Mouse (Mus musculus) left cerebral cortex, postnatal 10 days (tissue): ENCODE measurements around the gene Sik1. TPM values are rescaled to one million over a fixed set of nuclear protein-coding genes. Genes with fewer than 3 reads are reported as not detected.
A peak's percentile ranks its signal among the peaks of the same experiment; 100 is the strongest.

ENCODE experiments used
- DNase-seq, 2 experiments: peaks; one replicate each; pipeline ENCODE4 v3.0.0; 2021 to 2022; ENCODE audit warnings: low spot score in 2 of 2, mixed read lengths in 1 of 2; ENCODE audit errors: extremely low spot score in 1 of 2
- intact Hi-C: fragments of 180-260 bp; cut with DNase I; formaldehyde crosslinking; loops from one replicate; pipeline ENCODE4 v1.15.1; 2025
- total RNA-seq, 2 experiments: library from RNA; stranded (reverse); gene quantifications; 2 replicates each; pipeline ENCODE4 v1.2.3; 2021

Sik1 gene
- total RNA-seq, 2 experiments from 2014 or later: 22.2 to 22.8 TPM

DNA sequence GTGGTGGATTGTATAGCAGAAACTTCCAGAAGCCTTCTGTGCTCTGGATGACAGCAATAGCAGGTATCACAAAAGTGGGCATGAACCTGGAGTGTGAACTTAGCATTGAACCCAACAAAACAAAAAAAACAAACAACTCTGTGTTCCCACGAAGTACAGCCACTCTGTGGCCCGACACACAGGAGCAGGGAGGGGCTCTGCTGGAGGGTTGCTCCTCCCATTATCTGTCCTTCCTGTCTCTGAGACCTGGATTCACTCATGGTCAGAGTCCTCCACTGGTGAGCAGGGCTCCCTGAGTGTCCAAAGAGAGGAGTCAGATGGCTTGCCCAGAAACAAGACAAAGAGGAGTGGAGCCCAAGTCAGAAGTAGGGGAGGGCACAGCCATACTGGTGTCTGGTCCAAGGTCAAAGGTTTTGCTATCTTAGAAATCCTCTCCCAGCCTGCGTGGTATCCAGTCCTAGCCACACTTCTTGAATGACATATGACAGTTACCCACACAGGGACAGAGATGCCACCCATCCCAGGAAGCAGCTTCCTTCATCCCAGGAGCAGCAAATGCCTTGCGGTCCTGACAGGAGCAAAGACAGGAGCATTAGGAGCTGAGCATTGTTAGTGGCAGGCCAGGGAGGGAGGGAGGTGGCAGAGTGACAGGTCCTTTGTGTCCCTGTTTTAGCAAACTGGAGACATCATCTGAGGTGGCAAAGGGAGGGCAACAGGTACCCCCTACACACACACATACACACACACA is 35.3 kb downstream of the Sik1 start:
- intact Hi-C loops: no loop called here
- no peak for DNase-seq

DNA sequence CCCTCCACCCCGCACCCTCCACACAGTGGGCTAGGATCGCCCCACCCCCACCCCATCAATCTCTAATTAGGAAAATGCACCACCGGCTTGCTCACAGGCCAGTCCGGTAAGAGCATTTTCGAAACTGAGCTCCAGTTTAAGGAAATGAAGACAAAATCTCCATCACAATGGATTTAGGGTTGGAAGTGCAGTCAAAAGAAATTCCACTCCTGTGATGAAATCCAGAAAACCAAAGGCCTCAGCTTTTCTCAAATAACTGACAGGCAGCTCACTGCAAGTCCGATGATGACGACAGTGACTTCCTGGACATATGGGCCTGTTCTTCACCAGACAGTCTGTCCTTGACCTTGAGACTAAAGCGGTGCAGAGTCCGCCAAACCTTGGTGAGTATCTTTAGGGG is 36.2 kb downstream of the Sik1 start:
- no peak for DNase-seq
- intact Hi-C loops: no loop called here

DNA sequence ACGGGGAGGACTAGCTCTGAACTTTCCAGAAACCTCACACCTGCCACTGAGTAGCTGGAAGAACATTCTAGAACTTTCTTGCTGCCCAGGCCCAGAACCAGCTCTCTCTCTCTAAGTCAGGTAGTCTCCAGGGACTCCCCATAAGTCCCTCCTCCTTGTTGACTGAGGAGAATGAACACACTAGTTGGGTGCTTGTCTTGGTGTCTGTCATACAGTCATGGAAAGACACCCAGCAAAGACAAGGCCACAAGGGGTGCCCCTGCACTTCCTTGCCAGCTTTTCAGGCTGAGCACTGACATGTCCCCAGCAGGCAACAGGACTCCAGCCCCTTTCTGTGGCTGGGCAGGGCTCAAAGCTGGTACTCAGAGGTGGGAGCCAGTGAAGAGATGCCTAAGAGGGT is 37.8 kb downstream of the Sik1 start:
- DNase-seq: no peak
- intact Hi-C loops: no loop called here

DNA sequence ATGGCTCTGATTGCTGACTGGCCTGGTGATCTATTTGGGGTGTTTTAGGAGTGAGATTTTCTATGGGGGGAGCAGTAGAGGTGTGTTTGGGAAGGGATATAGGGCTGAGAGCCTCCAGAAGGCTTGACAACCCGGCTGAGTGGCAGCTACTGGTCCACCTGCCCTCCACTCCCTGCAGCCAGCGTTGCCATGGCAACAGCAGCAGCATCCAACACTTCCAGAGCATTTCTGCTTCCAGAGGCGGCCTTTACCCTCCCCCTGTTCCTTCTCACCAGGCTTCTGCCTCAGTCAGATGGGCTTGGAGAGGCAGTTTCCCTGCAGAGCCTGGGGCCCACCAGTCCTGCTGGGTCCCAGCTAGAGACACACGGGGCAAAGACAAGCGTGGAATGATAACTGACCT is 38.4 kb downstream of the Sik1 start:
- intact Hi-C loops: no loop called here
- peak in 1 of 2 experiments; percentile 59 for DNase-seq

DNA sequence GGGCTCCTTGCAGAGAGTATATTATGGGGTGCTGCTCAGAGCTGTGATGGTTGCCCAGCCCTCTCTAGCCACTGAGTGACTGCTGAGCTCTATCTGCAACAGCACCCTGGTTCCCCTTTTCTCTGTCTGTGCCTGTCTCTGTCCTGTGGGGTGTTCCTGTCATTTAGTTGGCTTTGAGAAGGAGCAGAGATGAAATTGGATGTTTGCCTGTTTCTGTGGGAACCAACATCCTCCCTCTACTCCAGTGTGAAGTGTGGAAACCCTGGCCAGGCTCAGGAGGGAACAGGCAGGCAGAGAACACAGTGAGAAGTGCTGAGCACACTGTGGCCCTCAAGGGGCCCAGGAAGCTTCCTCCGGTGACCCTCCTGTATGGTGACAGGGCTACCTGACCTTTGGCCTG is 40.8 kb downstream of the Sik1 start:
- DNase-seq: peak; percentile 45 to 55
- intact Hi-C loops: no loop called here

DNA sequence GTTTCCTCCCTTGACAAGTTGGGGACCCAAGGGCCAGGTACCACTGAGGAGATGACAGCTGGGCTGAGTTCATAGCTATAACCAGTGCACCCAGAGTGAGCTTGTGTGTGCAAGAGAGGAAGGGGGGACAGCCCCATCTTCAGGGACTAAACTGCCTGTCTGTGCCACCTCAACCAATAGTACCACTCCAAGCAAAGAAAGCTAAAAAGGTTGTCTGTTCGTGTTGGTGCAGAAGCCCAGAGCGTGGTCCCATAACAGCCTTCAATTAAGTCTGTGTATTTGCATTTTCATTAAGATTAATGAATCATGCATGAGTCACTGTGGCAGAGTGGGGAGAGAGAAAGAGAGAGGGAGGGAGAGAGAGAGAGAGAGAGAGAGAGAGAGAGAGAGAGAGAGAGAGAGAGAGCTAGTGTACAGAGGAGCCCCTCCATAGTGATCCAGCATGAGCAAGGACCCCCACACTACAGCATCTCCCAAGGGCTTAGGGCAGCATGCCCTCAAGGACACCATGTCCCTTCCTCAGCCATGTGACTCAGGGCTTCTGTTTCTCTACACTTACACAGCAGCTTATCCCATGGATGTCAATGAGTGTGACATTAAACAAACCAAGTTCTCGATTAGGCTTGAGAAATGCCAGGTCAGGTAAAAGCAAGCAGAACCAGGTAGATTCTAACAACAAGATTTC is 41.5 kb downstream of the Sik1 start:
- intact Hi-C loops: no loop called here

DNA sequence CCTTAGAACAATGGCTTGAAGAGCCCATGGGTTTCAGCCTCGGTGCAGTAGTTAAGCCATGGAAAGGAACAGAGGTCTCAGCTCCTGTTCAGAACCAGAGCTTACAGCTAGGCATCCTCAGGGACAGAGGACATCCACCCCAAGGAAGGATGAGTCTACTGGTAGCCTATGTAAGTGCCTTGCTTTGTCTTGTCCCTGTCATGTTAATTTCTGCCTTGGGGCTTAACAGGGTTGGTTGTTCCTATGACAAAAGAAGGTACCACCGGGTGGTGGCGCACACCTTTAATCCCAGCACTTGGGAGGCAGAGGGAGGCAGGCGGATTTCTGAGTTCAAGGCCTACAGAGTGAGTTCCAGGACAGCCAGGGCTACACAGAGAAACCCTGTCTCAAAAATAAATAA is 44.3 kb downstream of the Sik1 start:
- no peak for DNase-seq
- intact Hi-C loops: no loop called here

More for the DNA sequence above, 41.5 kb downstream of the Sik1 start:
- DNase-seq: no peak

DNA sequence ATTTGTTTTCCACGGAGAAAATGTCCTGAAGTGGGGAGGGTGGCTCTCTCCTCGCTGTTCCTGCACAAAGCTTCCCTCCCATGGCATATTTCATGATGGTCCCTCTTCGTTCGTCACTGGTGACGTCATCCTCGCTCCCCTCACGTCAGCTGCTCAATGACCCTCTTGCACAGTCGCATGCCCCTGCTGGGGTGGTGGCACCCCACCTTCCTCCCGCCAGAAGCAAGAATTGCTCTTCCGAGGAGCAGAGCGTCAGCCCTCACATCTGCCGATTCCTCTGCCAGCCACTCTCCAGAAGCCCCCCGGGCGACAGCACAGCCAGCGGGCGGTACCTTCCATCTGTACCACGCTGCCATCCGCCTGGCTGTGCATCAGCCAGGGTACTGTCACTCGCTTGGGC is 45.7 kb downstream of the Sik1 start:
- intact Hi-C loops: no loop called here
- DNase-seq: peak in 1 of 2 experiments; percentile 41

DNA sequence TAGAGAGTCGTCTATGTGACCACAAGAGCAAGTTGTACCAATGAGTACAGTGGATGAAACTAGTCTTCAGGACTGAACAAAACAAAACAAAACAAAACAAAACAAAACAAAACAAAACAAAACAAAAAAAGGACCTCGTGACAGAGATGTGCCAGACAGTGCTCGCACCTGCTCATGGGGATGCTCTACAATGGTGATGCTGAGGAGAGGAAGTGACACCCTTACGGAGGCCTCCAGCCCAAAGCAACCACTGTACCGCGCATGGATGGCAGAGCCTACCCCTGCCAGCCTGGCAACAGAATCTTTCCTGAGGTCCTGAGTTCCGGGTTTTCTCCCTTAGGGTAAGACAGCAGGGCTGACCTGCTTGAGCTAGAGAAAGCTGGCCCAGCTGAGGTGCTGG is 46.5 kb downstream of the Sik1 start:
- DNase-seq: no peak
- intact Hi-C loops: no loop called here

DNA sequence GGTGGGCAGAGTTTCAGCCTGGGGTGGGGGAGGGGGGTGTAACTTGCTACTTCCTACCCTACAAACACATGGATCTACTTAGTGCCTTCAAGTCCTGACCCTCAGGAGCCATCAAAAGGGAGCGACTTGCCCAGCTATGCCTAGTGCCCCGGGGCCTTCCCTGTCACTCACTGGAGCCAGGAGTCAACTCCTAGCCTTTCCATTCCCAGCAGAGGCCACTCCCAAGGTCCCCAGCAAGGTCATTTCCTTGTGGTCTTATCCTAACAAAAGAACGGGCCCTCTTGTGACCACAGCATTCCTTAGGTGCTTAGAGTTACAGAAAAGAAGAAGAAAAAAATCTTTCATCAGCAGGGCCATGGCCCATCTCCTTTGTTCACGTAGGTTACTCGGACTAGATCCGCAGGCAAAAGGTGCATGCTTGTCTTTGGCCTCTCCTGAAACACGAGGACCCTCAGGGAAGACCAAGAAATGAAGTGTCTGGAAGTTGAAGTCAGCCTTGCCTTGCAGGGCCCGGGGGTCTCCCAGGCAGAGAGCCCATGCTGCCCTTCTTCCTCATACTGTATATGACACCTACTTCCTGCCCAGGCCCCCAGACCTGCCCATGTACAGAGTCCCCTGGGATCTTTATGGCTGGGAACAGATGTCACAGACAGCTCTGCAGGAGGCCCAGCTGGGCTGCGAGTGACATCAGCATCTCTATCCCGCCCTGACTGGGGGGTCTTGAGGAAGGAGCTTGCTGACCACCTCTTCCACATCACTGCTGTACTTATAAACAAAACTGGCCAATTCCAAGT is 47.3 kb downstream of the Sik1 start:
- intact Hi-C loops: no loop called here

DNA sequence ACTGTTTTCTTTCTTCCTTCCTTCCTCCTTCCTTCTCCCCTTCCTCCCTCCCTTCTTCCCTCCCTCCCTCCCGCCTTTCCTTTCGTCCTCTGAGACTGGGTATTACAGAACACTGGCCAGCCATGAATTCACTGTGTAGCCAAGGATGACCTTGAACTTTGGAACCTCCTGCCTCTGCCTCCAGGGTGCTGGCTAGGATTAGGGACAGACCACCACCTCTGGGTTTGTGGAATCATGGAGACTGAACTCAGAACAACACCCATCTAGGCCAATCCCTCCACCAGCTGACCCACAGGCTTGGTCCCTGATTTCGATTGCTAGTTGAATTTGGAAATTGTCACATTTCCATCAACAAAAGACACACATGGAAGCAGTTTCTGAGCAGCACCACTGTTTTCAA is 49.1 kb downstream of the Sik1 start:
- intact Hi-C loops: no loop called here
- DNase-seq: no peak

More for the DNA sequence above, 47.3 kb downstream of the Sik1 start:
- DNase-seq: peak in 1 of 2 experiments; percentile 60

DNA sequence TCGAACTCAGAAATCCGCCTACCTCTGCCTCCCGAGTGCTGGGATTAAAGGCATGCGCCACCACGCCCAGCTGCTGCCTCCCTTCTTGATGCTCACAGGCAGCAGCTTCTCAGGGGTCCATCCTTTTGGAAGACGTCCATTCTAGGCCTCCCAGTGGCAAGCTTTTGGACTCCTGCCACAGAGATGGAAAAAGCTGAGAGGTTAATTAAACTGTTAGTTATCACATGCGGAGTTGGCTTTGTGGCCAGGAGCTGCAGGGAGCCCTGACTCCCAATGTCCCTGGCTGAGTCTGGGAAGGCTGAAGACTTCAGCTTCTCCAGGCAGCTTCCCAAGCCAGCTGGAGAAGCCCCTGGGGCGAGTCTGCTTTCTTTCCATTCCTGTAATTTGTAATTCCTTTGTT is 49.6 kb downstream of the Sik1 start:
- peak in 1 of 2 experiments; percentile 75 for DNase-seq
- intact Hi-C loops: no loop called here

DNA sequence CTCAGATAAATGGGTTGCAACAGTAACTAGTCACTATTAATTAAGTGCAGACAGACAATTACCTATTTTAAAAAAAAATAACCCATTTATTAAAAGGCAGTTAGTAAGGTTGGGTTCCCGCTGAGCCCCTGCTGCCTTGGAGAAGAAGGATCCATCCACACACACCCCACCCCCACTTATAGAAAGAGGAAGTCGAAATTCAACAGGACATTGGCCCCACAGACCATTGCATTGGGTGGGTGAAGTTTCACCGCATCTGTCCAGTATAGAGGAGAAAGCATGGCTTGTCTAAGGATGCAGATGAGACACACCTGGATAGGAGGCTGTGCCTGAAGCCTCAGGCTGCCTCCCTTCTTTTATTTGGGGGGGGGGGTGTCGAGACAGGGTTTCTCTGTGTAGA is 50.0 kb downstream of the Sik1 start:
- intact Hi-C loops: no loop called here
- DNase-seq: no peak

DNA sequence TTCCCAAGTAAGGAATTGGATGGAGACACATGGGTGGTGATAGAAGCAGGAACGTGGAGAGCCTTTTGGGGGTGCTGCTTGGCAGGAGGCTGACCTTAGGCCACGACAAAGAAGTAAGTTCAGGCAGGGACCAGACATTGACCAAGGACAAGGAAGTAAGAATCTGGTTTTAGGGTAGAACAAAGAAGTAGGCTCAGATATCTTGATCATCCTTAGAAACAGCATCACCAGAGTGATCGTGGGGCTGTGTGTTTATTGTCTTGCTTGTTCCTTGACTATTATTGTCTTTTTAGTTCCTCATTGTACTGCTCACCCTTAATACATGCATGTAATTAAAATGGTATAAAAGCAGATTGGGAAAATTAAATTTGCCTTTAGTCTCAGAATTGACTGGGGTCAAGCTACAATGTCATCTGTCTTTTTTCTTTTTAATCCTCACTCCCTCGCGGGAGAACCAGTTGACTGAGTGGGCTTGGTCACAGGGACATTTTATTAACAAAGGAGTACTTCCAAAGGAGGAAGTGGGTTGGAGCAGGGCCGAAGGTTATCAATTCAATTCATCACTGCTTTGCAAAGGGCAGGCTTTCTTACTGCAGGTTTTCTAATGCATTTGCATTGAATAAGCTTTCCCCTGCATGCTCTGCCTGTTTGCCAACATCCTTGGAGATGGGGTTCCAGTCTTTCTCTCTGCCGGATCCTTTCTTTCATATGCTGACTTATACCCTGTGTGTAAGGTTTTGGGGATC is 53.2 kb downstream of the Sik1 start:
- intact Hi-C loops: no loop called here

DNA sequence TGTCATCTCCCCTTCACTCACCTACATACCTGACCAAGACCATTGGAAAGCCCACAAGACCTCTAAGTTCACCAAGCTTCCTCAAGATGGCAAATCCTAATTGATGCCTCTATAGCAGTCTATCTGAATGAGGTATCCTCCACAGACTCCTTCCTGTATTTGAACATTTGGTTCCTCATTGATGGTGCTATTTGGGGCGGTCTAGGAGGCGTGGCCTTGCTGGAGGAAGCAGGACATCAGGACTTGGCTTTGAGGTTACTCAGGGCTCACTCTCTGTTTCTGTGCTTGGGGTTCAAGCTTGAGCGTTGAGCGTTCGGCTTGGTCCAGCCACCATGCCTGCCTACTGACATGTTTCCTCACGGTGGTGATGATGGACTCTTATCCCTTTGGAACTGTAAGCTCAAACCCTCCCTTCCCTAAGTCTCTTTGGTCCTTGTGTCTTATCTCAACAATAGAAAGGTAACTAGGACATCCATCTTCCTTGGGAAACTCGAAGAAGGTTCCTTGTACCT is 54.7 kb downstream of the Sik1 start:
- intact Hi-C loops: no loop called here
- DNase-seq: no peak

More for the DNA sequence above, 53.2 kb downstream of the Sik1 start:
- DNase-seq: no peak

DNA sequence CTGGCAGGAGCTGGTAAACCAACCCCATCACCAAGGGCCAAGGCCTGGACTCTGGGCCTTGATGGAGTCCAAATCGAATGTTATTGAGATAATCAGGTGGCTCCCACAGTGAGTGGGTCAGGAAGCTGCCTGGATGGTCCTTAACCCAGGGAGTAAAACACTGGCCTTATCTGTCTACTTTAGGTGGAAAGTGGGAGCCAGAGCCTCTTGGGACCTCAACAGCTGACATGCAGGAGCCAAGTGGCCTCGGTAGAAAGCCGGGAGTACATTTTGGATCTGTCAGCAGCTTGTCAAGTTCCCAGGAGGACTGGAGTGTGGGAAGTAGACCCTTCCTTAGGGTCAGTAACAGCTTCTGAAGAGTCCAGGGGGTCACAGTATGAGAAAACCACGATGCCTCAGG is 59.7 kb downstream of the Sik1 start:
- intact Hi-C loops: no loop called here
- no peak for DNase-seq
